Mouse (Mus musculus): ENCODE results near the gene Gm765.

- TF ChIP-seq CTCF (IDR thresholded peaks at IDR 0.05; ENCODE audit: borderline replicate concordance, control insufficient read depth, extremely low read depth, insufficient read depth, low read length, poor library complexity) (no peak), POLR2A (IDR thresholded peaks at IDR 0.05; ENCODE audit: control insufficient read depth, extremely low read depth, insufficient read depth, low read length, poor library complexity) (no peak)
Observed at GRCm38 (mm10) chr6:98208051-98208450, 134.5 kb downstream of the Gm765 start.
